Mouse (Mus musculus) 3T3-L1 (cell line): ENCODE measurements around the gene Mras.

Experiments used
- DNase-seq: peaks from one replicate; pipeline ENCODE4 v3.0.0-alpha.2; 2015; ENCODE audit warnings: low read depth, low spot score

Mras gene

GRCm38 (mm10) chr9:99411785-99412184, 25.4 kb downstream of the Mras start:
- no peak for DNase-seq

GRCm38 (mm10) chr9:99411093-99411492, 26.1 kb downstream of the Mras start:
- no peak for DNase-seq

- DNase-seq: no peak
Observed at GRCm38 (mm10) chr9:99409280-99409679, 27.9 kb downstream of the Mras start.

DNA sequence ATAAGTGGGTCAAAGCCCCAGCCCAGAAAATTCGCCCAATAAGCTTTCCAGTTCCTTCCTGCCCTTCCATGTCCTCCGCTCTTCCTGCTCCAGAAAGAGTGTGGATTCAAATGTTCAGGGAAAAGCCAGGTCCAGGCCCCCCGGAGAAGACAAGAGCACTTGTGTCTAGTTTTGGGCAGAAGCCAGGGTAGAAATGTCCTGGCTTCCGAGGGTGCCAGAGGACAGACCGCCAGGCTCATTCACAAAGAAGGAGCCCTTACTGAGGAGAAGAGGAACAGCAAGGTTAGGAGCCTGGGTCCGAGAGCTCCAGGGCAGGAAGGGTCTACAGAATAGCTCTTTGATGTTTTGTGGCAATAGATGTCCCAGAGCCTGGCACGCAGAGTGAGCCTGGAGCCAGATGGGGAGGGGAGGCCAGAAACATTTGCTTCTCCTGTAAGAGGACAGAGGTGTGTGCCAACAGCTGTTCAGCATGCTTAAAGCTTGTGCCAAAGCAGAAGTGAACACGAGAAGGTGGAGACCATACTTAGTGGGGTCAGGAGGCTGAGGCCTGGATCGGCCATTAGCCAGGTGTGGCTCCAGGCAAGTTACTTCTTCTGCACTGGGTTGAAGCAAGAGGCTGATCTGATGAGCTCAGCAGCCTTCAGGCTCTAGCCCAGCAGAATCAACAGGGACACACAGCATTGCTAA, 35.8 kb downstream of the Mras start:
- DNase-seq: no peak

- DNase-seq: peak; percentile 51
Observed at GRCm38 (mm10) chr9:99400781-99401180, 36.4 kb downstream of the Mras start.

DNA sequence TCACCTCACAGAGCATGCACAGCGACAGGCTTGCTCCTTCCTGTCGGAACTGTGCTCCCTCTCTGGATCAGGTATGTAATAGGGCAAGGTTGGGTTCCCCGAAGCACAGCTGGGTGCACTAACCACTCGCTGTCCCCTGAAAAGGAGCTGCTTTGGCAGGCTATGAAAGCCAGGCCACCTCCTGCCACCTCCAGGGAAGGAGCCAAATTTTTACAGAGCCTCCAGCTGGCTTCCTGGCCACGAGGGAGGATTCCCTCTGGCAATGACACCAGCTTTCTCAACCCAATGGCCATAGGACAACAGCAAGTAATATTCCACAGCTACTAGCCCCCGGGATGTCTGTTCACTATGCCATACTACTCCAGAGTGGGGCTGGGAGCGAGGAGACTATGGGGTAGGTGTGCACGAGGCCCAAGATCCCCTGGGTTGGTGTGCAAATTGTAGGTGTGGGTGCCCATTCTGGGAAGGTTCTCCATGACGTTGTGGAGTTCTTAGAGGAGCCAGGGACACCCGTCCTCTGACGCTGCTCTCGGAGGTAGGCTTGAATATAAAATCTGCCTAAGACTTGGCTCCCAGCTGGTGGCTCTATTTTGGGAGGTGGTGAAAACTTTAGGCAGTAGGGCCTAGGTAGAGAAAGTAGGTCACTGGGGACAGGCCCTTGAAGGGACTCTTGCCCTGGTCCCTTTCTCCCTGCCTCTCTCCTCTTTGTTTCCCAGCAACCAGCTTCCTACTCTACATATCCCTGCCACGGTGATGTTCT, 39.9 kb downstream of the Mras start:
- no peak for DNase-seq

- DNase-seq: no peak
Observed at GRCm38 (mm10) chr9:99394366-99394765, 42.8 kb downstream of the Mras start.

DNA sequence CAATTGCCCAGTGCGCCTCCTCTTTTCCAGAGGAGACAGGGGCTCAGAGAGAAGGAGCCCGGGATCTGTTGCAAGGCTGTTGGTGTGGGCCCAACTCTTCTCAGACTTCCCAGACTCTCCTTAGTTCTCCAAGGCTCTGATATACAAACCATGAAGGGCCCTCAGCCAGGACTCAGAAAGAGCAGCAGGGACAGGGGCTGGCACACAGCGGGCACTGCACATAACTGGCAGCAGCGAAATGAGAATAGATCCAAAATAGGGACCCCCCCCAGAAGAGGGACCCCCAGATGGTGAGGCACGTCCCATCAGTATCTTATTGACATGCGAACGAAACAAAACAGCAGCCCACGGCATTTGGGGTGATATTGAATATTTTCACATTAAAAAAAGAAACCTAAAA, 44.0 kb downstream of the Mras start:
- no peak for DNase-seq

- no peak for DNase-seq
Observed at GRCm38 (mm10) chr9:99391557-99391956, 45.6 kb downstream of the Mras start.

DNA sequence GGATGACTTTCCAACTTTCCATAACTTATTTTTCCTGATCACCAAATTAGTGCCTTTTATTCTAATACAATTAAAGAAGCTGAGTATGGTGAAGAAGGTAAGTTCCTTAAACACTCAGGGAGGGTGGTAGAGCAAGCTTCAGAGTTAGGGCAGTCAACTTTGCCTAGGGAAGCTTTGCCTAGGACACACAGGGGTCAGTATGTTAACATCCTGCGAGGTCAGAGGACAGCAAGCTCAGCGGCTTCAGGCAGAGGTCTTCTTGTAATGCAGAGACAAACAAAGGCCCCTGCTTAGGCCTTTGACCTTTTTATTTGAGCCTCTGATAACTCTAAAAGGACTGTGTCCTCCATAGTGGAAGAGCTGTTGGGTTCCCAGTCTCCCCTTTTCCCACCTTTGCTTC, 46.5 kb downstream of the Mras start:
- DNase-seq: no peak

- DNase-seq: no peak
Observed at GRCm38 (mm10) chr9:99390201-99390600, 47.0 kb downstream of the Mras start.

DNA sequence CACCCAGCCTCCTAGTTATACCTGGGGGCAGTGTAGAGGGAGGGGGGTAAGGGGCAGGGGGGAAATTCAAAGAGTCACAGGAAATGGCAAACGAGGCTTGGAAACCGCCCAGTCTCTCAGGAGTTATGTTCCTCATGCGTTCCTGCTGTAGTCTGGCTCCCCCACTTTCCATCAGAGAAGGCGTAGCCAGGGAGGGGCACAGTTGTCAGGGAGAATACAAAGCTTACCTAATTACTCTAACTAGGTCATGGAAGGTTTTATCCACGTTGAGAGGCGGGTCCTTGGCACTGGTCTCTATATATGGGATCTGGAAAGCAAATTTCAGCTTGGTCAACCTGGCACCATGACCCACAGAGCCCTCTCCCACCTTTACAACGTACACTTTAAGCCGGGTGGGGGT, 47.7 kb downstream of the Mras start:
- no peak for DNase-seq

GRCm38 (mm10) chr9:99388856-99389255, 48.3 kb downstream of the Mras start:
- DNase-seq: peak; percentile 79

DNA sequence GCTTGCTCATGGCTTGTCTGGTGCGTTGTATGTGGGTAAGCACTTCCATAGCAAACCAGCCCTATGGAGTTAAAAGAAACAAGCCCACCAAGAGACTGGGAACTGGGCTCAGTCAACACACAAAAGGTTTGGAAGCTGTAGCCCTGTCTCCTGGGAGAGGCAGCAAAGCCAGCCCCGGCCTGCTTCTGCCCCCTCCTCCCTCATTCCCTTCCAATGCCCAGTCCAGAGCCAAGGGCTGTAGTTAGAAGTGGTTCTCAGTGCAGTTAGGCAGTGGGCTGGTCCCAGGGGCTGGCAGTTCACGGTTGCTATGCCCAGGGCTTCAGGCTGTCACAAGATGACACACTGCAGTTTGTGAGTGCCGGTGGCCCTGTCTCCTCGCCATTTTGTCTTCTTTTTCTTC, 49.1 kb downstream of the Mras start:
- no peak for DNase-seq

DNA sequence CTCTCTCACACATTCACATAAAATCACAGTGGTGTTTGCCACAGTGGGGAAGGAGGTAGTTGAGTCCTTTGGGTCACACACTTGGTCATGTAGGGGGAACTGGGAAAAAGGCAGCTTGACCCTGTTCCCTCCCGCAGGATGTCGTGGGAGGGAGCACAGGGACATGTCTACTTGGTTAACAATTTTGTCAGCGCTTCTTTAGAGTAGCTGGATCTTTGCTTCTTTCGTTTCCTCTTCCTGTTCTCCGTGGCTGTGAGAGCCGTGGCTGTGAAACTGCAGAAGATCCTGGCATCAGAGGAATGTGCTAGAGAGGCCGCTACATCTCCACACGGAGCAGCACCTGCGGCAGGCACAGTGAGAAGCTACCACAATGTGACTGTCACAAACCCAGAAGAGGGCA, 54.6 kb downstream of the Mras start:
- DNase-seq: no peak

GRCm38 (mm10) chr9:99379194-99379593, 58.0 kb downstream of the Mras start:
- peak; percentile 67 for DNase-seq

GRCm38 (mm10) chr9:99376591-99377418, 60.4 kb downstream of the Mras start:
- peak; percentile 76 for DNase-seq

GRCm38 (mm10) chr9:99368431-99368830, 68.8 kb downstream of the Mras start:
- DNase-seq: no peak

DNA sequence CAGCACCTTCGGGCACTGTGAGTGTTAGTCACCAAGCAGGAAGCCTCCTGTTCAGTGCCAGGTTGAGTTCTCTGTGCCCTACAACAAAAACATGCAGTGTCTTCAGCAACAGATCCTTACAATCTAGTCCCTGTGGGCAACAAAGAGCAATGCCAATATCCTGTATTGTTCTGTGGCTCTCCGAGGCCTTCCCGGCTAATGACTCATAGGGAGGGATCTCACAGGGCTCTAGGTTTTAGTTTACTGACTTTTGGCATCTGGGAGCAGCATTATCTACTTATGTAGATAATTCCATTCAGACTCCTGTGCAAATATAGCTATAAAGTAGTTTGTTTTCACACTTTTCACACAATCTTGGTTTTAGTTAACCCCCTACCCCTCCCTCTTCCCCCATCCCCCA, 71.3 kb downstream of the Mras start:
- peak; percentile 78 for DNase-seq

- DNase-seq: no peak
Observed at GRCm38 (mm10) chr9:99363076-99363475, 74.1 kb downstream of the Mras start.

DNA sequence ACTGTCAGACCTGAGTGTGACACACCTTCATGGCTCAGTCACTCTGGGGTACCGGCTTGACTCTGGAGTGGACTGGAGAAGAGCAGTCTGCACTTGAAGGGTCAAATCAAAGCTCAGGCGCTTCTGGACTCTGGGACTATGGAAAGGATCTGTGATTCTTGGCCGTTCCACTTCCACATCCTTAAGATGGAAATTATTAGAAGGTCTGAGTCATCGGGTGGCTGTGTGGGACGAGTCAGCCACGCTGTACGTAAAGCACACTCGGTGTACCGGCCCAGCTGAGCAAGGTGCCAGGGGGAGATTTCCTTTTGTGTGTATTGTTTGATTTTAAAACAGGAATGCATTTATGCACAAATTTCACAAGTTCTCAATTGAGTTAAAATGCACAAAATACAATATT, 75.2 kb downstream of the Mras start:
- peak; percentile 69 for DNase-seq

DNA sequence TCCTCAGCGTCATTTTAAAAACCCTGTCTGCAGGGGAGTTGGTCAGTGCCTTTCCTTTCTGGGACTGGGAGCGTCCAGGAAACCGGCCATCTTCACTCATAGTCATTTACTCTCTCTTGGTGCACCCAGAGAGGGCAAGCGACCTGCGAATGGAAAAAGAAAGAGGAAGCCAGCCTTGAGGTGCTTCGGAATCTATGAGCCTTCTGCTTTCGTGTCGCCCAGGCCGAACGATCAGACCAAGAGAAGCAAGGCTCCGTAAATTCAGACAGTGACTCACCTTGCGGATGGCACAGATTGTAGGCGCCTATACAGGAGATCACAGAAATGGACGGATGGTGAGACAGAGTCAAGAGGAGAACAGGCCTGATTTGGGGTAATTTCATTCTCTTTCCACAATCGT, 78.2 kb downstream of the Mras start:
- DNase-seq: no peak
